Mouse (Mus musculus) right cerebral cortex, postnatal 14 days (tissue): Measurements from ENCODE around the gene Alkbh2.

ENCODE experiments used
- DNase-seq: peaks from one replicate; pipeline ENCODE4 v3.0.0; 2022

The Alkbh2 gene

GRCm38 (mm10) chr5:114127374-114128349, at the start of gene Alkbh2:
Alkbh2 (minus strand) TSS chr5:114128218.
- peak; percentile 78 for DNase-seq

- DNase-seq, result no peak
Measured at GRCm38 (mm10) chr5:114176548-114177400, 48.8 kb upstream of the Alkbh2 start.

- DNase-seq, result peak; percentile 66
Measured at GRCm38 (mm10) chr5:114175596-114176171, 47.7 kb upstream of the Alkbh2 start.

GRCm38 (mm10) chr5:114174639-114175038, 46.6 kb upstream of the Alkbh2 start:
- DNase-seq, result no peak

- DNase-seq, result no peak
Measured at GRCm38 (mm10) chr5:114173877-114174581, 46.0 kb upstream of the Alkbh2 start.

GRCm38 (mm10) chr5:114173458-114173857, 45.4 kb upstream of the Alkbh2 start:
- DNase-seq, result no peak

GRCm38 (mm10) chr5:114172936-114173335, 44.9 kb upstream of the Alkbh2 start:
- no peak for DNase-seq

GRCm38 (mm10) chr5:114170345-114170744, 42.3 kb upstream of the Alkbh2 start:
- DNase-seq, result no peak

- no peak for DNase-seq
Measured at GRCm38 (mm10) chr5:114163117-114163696, 35.2 kb upstream of the Alkbh2 start.

- DNase-seq, result no peak
Measured at GRCm38 (mm10) chr5:114162106-114162815, 34.2 kb upstream of the Alkbh2 start.

- DNase-seq, result no peak
Measured at GRCm38 (mm10) chr5:114161424-114161823, 33.4 kb upstream of the Alkbh2 start.

- no peak for DNase-seq
Measured at GRCm38 (mm10) chr5:114157236-114157635, 29.2 kb upstream of the Alkbh2 start.

GRCm38 (mm10) chr5:114155168-114155933, 27.3 kb upstream of the Alkbh2 start:
- no peak for DNase-seq

GRCm38 (mm10) chr5:114154765-114155164, 26.7 kb upstream of the Alkbh2 start:
- DNase-seq, result no peak

- no peak for DNase-seq
Measured at GRCm38 (mm10) chr5:114153490-114153889, 25.5 kb upstream of the Alkbh2 start.

GRCm38 (mm10) chr5:114152359-114153092, 24.5 kb upstream of the Alkbh2 start:
- DNase-seq, result no peak

GRCm38 (mm10) chr5:114147043-114147972, 19.3 kb upstream of the Alkbh2 start:
- no peak for DNase-seq

- no peak for DNase-seq
Measured at GRCm38 (mm10) chr5:114146028-114146888, 18.2 kb upstream of the Alkbh2 start, which contains the start of gene Acacb. Acacb (plus strand) TSS chr5:114146535.
